In the genomic region with DNA sequence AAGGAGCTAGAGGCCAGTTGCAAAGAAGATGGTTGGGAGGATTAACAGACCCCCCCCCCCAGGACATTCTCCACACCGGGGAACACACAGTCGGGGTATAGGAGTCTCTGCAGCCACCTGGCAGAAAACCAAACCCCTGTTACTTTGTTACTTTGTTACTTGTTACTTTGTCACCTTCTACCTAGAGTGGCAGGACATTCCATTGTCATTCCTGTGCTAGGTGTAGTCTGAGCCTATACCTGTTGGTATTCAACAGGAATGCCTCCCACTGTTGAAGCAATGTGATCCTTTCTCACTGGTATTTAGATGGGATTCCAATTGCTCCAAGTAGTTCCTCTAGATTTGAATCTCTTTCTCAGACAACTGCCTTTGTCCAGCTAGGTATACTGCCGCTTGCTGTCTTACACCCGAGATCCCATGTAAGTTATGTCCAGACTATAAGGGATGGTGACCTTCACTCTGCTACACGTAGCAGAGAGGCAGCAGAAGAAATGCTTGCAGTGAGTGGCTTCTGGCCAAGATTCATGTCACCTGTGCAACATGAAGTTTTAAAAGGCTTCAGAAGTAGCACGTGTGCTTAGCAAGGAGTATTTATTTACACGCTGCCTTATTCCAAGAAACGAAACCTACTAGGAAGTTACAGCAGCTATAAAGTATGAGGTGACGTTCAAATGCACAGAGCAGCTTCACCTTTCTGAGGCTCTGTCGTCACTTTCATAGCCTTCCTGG, we compare ENCODE assay signal across 16 mouse cellular contexts.
DNase-seq lines count a peak whose midpoint lies in the region; ATAC-seq lines count a peak whose summit lies in the region.
"Had no signal": no experiment of that assay in that cellular context is flagged by ENCODE, and none has a peak within 500 bp of the region (broad histone marks: within the 10 kb centered on the region; RNA-seq: fewer than 3 reads in every experiment).

No protein-coding gene starts in this region.

- no peak overlapping the region for H3K27ac ChIP-seq in kidney, embryonic 15.5 days
- H3K27ac ChIP-seq: hindbrain, embryonic 15.5 days; limb, embryonic 13.5 days; midbrain, embryonic 12.5 days had no signal

- H3K4me1 ChIP-seq in kidney, embryonic 15.5 days = peaks cover 12% of the 10 kb centered on the region; the same call in 1 of the 2 replicates
- H3K4me1 ChIP-seq: hindbrain, embryonic 15.5 days; limb, embryonic 13.5 days; midbrain, embryonic 12.5 days had no signal

- no peak overlapping the region for H3K4me2 ChIP-seq in kidney, embryonic 15.5 days
- H3K4me2 ChIP-seq: hindbrain, embryonic 15.5 days; limb, embryonic 13.5 days; midbrain, embryonic 12.5 days had no signal

- H3K4me3 ChIP-seq in kidney, embryonic 15.5 days (replicated peaks) = no peak overlapping the region
- H3K4me3 ChIP-seq: hindbrain, embryonic 15.5 days; limb, embryonic 13.5 days; midbrain, embryonic 12.5 days had no signal

- DNase-seq in kidney, adult 11 months = peak; percentile 52
- DNase-seq in ES-CJ7 (ENCODE audit: low read depth, low spot score) = peak; percentile 42
- peak; percentile 59 for DNase-seq in kidney, adult 9 months
- DNase-seq in lung, postnatal 10 days = peak; percentile 22
- no peak for DNase-seq in embryo, embryonic 10.5 days (ENCODE audit: low spot score)
- DNase-seq in MN1 (ENCODE audit: low spot score) = no peak
- no peak for DNase-seq in right cerebral cortex, postnatal 4 days
- DNase-seq: cerebellum, adult 9-11 months; embryo, embryonic 11 days; right cerebral cortex, adult 18-20 months had no signal

- H3K9me3 ChIP-seq in kidney, embryonic 15.5 days (replicated peaks) = no peaks in the 10 kb centered on the region
- H3K9me3 ChIP-seq: hindbrain, embryonic 15.5 days; limb, embryonic 13.5 days; midbrain, embryonic 12.5 days had no signal

- 53% methylated on average over 10 of the region's 10 CpGs for WGBS in kidney, embryonic 15.5 days

- ATAC-seq in kidney, embryonic 15.5 days (replicated peaks; ENCODE audit: low FRiP score) = no peak
- ATAC-seq: forebrain, embryonic 14.5 days had no signal

- no peaks in the 10 kb centered on the region for H3K27me3 ChIP-seq in kidney, embryonic 15.5 days
- H3K27me3 ChIP-seq: hindbrain, embryonic 15.5 days; limb, embryonic 13.5 days; midbrain, embryonic 12.5 days had no signal

- H3K36me3 ChIP-seq in kidney, embryonic 15.5 days = no peaks in the 10 kb centered on the region
- H3K36me3 ChIP-seq: hindbrain, embryonic 15.5 days; limb, embryonic 13.5 days; midbrain, embryonic 12.5 days had no signal

- H3K9ac ChIP-seq in kidney, embryonic 15.5 days = no peak overlapping the region
- H3K9ac ChIP-seq: hindbrain, embryonic 15.5 days; limb, embryonic 13.5 days; liver, postnatal 0 days; midbrain, embryonic 12.5 days had no signal

Comparison
In these comparisons a context has a peak if more than half of its experiments do, and no peak if none do; other contexts are left out.
1. DNase-seq: peak in kidney, adult 11 months (single experiment), ES-CJ7 (single experiment), kidney, adult 9 months (single experiment) and lung, postnatal 10 days (single experiment); none in embryo, embryonic 10.5 days (single experiment), MN1 (single experiment) and right cerebral cortex, postnatal 4 days (single experiment).